Mouse (Mus musculus) adrenal gland, postnatal 4 days (tissue): Measurements from ENCODE around the gene Sf3b6. TPM values are rescaled to one million over a fixed set of nuclear protein-coding genes. Genes with fewer than 3 reads are reported as not detected.

Source experiments
- DNase-seq, 2 experiments: peaks; one replicate each; pipeline ENCODE4 v3.0.0; 2021 to 2022; ENCODE audit warnings: low spot score in 2 of 2, mixed read lengths in 2 of 2
- total RNA-seq, 2 experiments: library from RNA; stranded (reverse); gene quantifications; 2 replicates each; pipeline ENCODE4 v1.2.3; 2021

Sf3b6 gene
- total RNA-seq, 2 experiments from 2014 or later: 133 to 140 TPM

GRCm38 (mm10) chr12:4840010-4840409 is 22.7 kb downstream of the Sf3b6 start:
- no peak for DNase-seq

GRCm38 (mm10) chr12:4840741-4841140 is 23.4 kb downstream of the Sf3b6 start:
- no peak for DNase-seq

GRCm38 (mm10) chr12:4841392-4841887 is 24.1 kb downstream of the Sf3b6 start, which contains the start of gene Fkbp1b:
Gene Fkbp1b, minus strand, starts transcription at chr12:4841591.
- DNase-seq: peak in 1 of 2 experiments; percentile 10

GRCm38 (mm10) chr12:4842456-4842855 is 25.1 kb downstream of the Sf3b6 start:
- no peak for DNase-seq

GRCm38 (mm10) chr12:4842890-4843597 is 25.7 kb downstream of the Sf3b6 start, which contains the start of gene Wdcp:
Gene Wdcp, plus strand, starts transcription at chr12:4843303.
- DNase-seq: peak; percentile 48 to 71

GRCm38 (mm10) chr12:4843741-4844140 is 26.4 kb downstream of the Sf3b6 start:
- DNase-seq: no peak

GRCm38 (mm10) chr12:4856160-4856559 is 38.8 kb downstream of the Sf3b6 start:
- DNase-seq: no peak

GRCm38 (mm10) chr12:4856834-4857233 is 39.5 kb downstream of the Sf3b6 start:
- DNase-seq: no peak

GRCm38 (mm10) chr12:4859241-4859914 is 42.0 kb downstream of the Sf3b6 start:
- DNase-seq: no peak

- DNase-seq: no peak
Observed at GRCm38 (mm10) chr12:4862672-4863071, 45.3 kb downstream of the Sf3b6 start.

- no peak for DNase-seq
Observed at GRCm38 (mm10) chr12:4863654-4864337, 46.5 kb downstream of the Sf3b6 start.

- DNase-seq: no peak
Observed at GRCm38 (mm10) chr12:4864338-4864690, 47.0 kb downstream of the Sf3b6 start.

- no peak for DNase-seq
Observed at GRCm38 (mm10) chr12:4868924-4869323, 51.6 kb downstream of the Sf3b6 start.

GRCm38 (mm10) chr12:4871260-4871659 is 53.9 kb downstream of the Sf3b6 start:
- no peak for DNase-seq

- no peak for DNase-seq
Observed at GRCm38 (mm10) chr12:4872273-4872672, 54.9 kb downstream of the Sf3b6 start.

GRCm38 (mm10) chr12:4872983-4873477 is 55.7 kb downstream of the Sf3b6 start:
- no peak for DNase-seq

- DNase-seq: no peak
Observed at GRCm38 (mm10) chr12:4873531-4873930, 56.2 kb downstream of the Sf3b6 start.

GRCm38 (mm10) chr12:4874161-4874927 is 57.0 kb downstream of the Sf3b6 start, which contains the start of gene Mfsd2b:
Gene Mfsd2b, minus strand, starts transcription at chr12:4874359.
- DNase-seq: peak; percentile 41 to 50

- no peak for DNase-seq
Observed at GRCm38 (mm10) chr12:4875623-4876022, 58.3 kb downstream of the Sf3b6 start.
